Mouse (Mus musculus) liver (tissue): ENCODE data around the gene Crebbp.
"Not testable (repeated sequence)": the region's sequence is repeated elsewhere in the genome, so short reads cannot be mapped to it uniquely, and the experiment has no call there.

Source experiments
- DNase-seq: peaks from one replicate; pipeline ENCODE4 v3.0.0-alpha.2; 2020; ENCODE audit warnings: mixed read lengths

Gene Crebbp

DNA sequence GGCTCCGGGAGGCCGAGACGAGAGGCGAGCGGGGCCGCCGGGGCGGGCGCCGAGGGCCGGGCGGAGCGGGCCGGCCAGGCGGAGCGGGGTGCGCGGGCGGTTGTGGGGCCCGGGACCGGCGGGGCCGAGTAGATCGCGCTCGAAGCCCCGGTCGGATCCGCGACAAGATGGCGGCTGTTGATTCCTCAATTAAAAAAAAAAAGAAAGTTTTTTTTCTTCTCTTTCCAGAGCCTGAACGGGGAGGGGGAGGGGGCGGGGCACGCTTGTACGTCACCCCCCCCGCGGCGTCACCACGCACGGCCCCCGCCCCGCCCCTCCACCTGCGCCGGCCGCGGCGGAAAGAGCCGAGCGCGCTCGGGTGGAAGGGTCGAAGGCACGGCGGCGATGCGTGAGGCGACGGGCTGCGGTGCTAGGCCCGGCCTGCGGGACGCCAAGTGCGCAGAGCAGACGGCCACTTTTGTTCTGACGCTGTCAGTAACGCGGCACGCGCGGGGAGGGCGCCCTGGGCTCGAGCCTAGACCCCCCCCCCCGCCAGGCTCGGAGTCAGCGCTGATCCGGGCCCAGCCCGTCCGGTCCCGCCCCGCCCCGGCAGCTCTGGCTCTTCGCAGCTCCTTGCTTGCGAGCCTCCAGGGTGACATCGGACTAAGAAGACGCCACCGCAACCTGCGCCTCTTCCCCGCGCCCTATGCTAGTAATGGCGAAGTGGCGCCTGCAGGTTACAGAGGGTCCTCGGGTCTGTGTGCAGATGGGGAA lies at the start of gene Crebbp:
TSS of gene Crebbp (minus strand) at position 199 of the 753 bp plus-strand sequence.
- peak; percentile 94 for DNase-seq

DNA sequence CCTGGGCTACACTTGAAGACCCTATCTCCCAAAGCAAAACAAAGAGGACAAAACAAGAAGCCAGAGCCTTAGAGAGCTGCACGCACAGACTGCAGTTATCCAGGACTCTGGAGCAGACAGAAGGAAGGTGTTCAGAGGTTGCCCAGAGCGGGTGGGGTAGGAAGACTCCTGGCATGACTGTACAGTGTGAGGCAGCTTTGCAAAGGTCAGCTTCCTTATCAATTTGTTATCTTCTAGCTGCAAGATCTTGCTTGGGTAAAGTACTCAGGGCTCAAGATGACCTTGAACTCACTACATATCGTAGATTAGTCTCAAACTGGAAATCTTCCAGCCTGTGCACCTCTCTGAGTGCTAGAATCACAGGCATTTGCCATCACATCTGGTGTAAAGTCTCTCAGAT lies 49.7 kb upstream of the Crebbp start:
- DNase-seq = no peak

DNA sequence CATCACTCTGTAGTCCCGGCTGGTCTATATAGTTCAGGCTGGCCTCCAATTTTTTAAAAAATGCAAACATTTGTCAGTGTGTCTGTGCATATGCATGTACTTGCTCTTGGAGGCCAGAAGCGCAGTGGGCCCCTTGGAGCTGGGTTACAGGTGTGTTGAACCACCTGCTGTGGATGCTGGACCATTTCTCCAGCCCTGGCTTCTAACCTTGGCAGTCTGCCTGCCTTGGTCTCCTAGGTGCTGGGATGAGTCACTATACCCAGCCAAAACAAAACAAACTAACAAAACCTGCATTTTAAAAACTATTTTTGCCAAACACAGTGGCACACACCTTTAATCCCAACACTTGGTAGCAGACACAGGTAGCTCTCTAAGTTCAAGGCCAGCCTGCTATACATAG lies 43.7 kb upstream of the Crebbp start:
- no peak for DNase-seq

DNA sequence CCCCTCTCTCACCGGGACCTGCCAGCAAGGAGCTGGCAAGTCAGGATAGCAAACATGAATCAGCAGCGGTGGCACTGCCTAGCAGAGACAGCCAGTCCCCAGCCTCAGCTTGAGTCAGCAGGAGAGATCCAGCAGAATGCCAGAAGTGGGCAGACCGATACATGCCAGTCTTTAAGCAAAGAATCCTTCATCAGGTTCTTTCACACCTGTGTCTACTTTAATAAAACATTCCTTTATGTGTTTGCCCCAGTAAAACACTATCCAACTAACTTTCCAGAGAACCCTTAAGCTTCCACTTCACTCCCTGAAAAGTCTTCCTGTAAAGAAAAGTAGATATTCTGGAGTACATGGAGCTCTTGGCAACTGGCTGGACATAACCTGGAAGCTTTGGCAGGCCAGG lies 35.0 kb upstream of the Crebbp start:
- DNase-seq = no peak

DNA sequence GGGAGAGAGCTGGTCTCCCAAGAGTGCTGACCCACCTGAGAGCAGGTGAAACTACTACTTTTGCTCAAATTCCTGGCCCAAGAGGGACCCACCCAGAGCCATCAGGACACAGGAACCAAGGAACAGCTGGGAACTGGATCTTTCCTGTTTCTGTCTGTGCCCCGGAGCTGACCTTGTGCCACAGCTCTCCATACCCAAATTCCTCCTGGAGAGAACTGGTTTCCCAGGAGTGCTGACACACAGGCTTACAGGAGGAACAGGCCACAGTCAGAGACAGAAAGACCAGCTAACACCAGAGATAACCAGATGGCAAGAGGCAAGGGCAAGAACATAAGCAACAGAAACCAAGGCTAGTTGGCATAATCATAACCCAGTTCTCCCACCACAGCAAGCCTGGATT lies 31.4 kb upstream of the Crebbp start:
- not testable (repeated sequence) for DNase-seq

DNA sequence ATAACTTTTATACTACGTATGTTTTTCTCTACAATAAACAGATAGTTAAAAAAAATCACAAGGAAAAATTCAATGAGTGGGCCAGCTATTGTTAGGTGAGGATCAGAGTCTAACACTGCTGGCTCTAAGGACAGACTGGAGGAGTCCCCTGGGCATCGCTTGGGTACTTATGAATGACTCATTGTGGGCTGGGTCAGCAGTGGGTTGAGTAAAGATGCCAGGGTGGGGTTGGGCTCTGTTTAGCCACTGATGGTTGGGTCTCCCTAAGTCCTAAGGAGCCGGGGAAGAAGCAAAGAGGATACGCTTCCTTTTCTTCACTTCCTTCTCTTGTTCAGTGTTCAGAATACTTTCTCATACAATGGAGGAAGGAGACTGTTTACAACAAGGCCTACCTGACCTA lies 22.3 kb upstream of the Crebbp start:
- no peak for DNase-seq

DNA sequence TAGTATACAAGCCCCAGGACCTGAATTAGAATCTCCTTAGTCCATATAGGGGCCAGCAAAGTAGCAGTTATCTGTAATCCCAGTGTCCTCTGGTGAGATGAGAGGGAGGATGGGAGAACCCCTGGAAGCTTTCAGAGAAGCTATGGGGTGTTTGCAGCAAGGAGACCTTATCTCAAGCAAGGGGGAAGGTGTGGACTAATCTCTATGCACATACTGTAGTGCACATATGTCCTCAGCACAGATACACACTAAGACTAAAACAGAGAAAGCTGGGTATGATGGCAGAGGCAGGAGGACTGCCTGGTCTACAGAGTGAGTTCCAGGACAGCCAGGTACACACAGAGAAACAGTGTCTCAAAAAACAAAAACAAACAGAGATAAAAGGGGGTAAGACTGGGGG lies 21.8 kb upstream of the Crebbp start:
- no peak for DNase-seq

DNA sequence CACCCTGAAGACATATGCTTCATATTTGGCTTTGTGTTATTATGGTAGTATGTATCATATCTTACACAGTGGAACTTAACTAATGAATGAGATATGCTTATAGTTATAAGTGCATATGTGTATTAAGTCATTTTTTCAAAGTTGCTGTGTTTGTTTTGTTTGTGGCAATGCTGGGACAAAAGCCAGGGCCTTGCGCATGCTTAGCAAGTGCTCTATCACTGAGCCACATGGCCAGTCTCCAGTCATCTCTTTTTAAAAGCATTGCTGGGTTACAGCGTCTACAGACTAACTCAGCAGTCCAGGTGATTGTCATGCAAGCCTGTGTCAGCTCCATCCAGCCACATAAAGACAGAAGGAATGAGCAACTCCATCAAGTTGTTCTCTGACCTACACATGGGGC lies 12.0 kb upstream of the Crebbp start:
- DNase-seq = no peak

DNA sequence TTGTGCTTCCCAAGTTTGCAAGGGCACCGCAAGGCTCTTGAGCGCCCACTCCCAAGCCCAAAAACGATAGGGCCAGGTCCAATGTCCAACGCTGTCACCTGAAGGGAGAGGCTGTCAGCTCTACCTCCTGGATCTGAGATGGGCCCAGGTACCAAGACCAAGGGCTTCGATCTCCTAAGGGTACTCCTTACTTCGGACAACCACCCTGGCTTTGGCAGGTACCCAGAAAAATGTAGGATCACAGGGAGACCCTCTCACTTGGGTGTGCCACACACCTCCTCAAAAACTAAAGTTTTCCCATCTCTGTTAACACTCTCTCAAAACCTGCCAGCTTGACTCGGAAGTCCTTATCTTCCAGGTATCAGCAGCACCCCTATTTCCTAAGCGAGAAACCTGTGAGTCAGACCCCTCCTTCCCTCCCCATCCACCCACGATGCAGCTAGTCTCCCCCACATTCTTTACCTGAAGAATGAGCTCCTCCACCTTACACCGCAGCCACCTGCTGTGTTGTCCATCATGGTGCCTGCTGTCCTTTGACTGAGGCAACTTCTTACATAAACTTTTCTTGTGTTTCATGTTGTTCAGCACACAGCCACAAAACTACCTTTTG lies 939 bp upstream of the Crebbp start:
- no peak for DNase-seq

DNA sequence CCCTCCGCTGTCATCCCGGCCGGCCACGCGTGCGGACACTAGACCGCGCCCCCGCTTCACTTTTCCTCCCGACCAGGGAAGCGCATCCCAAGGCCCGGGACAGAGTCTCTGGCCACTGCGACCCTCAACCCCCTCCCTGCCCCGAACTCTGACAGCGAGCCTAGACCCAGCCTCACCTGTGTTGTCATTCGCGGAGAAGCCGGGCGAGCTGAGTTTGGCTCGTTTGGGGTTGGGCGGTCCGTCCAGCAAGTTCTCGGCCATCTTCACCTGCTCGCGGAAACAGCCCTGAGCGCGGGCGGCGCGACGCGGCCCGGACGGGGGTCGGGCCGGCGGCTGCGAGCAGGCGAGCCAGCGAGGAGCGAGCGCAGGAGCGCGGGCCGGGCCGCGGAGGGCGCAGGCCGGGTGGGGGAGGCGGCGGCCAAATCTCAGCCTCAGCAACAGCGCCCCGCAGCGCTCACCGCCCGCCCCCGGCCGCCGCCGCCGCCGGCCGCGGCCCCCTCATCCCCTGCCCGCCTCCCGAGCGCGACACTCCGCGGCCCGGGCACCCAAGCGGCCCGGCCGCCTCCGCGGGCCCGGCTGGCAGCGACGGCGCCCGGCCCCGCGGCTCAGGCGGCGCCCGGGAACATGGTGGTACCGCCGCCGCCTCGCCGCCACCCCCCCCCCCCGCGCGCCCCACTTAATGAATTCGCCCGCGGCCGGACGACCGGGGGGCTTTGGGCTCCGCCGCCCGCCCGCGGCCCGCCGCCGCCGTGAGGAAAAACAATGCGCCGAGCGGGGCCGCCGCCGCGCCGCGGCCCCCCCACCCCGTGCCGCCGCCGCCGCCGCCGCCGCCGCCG lies 616 bp downstream of the Crebbp start:
- DNase-seq = peak; percentile 76

DNA sequence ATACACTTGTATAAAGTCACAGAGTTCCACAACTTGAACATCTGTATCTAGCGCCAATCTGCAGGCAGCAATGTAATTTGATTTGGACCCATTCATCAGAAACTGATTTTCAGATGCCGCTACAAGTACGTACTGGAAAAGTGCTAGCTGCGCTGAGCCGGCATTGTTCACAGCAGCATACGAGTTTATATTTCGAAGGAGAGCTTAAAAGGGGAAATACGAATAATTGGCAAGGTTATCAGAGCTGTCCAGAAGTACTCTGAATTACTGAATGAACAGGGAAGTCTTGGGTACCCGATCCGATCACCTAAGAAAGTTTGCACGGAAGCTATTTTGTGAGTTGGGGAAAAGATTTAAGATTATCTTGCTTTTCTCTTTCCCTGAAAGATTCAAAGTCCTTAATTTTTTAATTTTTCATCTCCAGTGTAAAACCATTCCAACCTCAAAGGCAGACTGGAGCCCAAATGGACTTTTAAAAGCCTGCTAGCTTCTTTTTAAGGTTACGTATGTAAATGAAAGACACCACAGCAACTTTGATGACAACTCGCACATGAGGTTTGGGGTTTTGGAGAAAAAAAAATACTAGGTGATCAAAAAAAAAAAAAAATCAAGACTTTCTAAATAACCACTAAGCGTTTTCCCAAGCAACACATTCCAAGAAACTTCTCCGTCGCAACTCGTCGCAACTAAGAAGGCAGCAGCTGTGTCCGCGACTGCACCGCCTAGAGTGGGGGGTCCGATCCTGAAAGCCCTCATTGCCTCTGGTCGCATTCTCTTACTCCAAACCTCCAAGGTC lies 1.4 kb downstream of the Crebbp start:
- no peak for DNase-seq

DNA sequence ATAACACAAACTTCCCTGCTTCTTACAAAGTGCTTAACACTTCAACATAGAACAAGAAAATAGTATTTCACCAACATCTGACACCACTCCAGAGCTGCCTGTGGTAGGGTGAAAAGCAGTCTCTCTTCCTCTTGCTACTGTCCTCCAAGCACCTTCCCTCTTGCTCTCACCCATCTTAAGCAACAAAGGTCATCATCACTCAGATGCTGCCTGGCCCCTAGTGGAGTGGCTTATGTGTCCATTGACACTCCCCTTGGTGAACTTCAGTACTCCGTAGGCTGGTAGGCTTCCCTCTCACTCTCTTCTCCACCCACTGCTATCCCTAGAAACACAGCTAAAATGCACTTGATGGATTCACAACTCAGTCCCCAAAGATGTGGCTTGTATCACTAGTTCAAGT lies 3.5 kb downstream of the Crebbp start:
- no peak for DNase-seq

DNA sequence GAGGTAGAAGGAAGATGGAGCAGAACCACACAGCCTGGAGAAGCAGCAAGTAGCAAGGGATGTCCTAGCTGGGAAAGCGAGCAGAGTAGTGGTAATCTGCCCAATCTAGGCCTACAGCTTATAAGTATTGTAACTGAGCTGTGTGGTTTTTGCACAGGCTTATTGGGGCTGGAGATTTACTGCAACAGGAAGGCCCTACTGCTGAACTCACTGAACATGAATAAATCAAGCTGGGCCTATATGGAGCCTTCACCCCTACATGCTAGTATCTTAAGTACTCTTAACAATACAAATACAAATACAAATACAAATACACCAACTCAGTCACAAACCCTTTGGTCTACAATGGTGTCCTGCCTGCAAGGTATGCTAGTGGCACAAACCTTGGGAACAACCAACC lies 10.2 kb downstream of the Crebbp start:
- DNase-seq = no peak

DNA sequence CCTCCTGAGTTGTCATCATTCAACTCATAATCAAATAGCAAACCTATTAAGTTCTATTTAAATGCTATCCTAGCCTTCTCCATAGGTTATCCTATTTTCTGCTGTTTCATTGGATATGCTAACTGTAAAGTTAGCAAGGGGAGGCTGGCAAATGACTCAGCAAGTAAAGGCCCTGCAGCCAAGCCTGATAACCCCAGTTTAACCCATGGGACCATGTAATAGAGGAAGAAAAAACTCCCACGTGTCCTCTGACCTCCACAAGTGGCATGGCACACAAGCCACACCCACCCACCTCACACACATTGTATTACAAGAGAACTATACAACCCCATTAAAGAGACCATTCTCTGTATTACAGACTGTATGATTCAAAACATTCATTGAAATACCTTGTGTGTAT lies 13.8 kb downstream of the Crebbp start:
- DNase-seq = peak; percentile 75

DNA sequence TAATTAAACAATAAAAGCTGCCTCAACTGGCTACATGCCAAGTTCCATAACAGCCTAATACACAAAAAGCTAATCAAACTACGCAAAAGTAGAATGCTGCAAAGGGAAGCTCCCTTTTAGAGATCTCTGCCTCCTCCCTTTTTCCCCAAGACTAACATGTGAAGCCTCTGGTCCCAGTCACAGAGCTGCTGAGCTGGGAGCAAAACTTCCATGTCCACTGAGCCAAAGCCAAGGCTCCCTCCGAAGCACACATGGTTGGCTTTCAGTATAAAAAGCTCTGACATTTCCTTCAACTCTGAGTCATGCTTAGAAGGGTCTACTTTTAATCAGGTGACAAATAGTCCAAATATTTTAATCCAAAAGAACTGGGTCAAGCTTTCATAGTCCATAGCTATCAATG lies 14.2 kb downstream of the Crebbp start:
- DNase-seq = no peak

DNA sequence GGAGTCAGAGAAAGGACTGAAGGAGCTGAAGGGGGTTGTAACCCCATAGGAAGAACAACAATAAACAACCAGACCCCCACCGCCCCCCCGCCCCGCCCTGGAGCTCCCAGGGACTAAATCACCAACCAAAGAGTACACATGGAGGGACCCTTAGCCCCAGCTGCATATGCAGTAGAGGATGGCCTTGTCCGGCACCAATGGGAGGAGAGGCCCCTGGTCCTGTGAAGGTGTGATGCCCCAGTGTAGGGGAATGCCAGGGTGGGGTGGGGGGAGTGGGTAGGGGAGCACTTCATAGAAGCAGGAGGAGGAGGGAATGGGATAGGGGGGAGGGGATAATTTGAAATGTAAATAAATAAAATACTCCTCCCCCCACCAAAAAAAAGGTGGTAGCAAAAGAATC lies 15.8 kb downstream of the Crebbp start:
- DNase-seq = no peak

DNA sequence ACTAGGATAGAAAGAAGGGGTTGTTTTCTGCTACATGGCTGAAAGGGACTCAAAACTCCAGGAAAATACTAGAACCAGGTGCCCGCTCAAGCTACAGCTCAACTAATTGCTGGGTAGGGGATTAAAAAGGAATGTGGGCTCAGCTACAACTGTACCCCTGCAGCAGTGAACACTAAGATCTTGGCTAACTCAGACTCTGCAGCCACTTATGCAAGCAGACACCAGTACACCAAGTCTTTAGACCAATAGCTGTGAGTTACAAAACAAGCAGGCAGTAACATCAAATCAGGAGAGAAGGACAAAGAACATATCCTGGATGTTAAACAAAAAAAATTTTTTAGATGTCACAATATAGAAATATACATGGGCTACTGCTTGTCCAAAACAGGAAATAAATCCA lies 23.6 kb downstream of the Crebbp start:
- DNase-seq = no peak

DNA sequence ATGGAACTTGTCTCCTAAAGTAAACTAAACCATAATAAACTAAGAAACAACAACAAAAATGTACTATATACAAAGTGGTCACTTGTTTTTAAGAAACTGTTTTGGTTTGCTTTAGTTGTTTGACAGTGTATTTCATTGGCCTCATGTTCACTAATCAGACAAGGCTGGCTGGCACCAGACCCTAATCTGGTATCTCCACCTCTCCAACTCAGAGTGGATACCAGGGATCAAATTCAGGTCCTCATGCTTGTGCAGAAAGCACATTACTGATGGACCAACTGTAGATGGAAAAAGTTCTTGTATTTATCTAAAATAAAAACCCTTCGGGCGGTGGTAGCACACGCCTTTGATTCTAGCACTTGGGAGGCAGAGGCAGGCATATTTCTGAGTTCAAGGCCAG lies 38.7 kb downstream of the Crebbp start:
- DNase-seq = peak; percentile 17

DNA sequence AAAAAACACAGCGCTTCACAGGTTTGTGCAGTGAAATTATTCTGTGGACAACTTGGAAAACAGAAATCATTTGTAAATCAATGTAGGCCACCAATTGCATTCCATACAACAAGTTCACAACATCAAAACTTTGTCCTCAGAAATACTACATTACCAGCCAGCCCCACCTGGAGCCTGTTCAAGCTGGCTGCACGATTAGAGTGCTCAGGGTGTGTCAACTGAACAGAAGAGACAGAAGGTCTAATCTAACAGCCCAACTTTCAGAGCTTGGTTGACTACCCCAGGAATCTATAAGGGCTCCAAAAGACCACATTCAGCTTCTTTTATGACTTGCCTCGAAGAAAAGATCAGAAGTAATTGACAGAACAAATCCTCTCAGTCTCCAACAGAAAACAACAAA lies 44.3 kb downstream of the Crebbp start:
- DNase-seq = peak; percentile 71

DNA sequence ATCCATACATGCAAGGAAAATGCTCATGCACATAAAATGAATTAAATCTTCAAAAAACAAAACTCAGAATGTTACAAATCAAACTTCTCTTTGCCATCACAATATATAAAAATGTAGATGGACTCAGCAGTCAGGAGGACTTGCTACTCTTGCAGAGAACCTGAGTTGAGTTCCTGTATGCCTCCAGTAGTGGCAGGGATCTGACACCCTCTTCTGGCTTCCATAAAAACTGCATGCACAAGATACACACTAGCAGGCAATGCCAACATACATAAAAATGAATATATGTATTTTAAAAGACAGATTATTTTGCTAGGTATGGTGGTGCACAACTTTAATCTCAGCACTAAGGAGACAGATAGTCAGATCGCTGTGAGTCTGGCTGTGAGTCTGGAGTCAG lies 45.3 kb downstream of the Crebbp start:
- DNase-seq = no peak

DNA sequence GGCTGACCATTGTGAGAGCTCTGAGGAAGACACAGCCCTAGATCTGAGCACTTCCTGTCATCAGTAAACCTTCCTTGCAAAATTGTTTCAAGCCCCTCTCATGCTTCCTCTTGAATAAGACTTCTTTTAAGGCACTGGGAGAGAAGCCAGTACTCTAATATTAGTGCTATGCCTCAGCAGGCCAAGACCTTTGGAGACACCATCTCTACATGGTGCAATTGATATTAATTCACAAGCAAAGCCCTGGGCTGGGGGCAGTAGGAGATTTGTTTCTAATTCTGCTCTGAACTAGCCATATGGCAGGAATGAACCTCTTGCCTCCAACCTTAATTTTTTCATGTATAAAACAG lies 52.9 kb downstream of the Crebbp start:
- no peak for DNase-seq

DNA sequence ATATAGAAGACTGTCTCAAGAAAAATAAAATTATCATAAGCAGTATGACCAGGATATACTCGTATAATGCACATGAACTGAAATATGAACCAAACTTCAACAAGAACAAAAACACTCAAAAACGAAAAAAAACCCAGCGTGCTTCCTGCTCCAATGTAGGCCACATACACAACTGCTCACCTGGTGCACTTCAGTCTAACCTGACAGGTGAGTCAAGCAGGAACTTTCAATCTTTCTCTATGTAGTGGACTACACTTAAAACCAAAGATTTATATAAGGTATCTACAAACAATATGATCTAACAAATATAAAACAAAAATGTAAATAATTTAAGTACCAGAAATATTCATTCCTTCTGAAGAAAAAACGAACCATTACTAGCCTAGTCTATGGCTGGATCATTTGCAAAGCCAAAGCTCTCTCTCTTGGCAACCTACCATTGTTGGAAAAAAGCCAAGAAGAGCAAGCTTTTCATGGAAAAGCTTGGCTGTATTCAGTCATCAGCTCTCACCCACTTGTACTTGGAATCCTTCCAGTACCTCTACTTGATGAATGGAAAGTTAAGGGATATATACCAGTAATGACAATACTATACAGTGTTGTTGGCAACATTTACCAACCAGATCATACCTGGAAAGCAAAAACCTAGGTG lies 53.4 kb downstream of the Crebbp start:
- no peak for DNase-seq

DNA sequence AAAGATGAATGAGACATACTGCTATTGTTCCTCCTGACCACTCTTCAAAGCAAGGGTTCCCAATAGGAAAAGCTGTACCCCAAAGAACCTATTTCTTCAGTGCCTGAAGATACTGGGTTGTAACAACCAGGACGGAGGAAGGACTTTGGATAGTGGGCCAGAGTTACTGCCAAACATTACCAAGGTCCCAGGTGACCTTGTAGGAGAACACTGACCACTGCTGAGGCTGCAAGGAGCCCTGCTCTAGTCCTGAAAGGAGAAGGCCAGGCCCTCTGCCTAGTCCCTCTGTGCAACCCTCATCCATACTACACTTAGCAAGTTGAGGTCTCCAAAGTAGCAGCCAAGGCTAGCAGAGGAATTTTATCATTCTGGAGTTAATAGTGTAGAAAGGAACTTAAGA lies 60.7 kb downstream of the Crebbp start:
- DNase-seq = no peak
